Mouse (Mus musculus) embryo, embryonic 10 days (tissue): ENCODE measurements at regions not wholly inside any gene's neighbourhood (a gene's known extent, or its start where the extent isn't known, plus 50 kb on each side); places are given as distances from the start of the nearest gene placed in this dataset.
A peak's percentile ranks its signal among the peaks of the same experiment; 100 is the strongest.

Experiments
- DNase-seq: peaks from one replicate; pipeline ENCODE4 v3.0.0-alpha.2; 2015; ENCODE audit warnings: low spot score

DNA sequence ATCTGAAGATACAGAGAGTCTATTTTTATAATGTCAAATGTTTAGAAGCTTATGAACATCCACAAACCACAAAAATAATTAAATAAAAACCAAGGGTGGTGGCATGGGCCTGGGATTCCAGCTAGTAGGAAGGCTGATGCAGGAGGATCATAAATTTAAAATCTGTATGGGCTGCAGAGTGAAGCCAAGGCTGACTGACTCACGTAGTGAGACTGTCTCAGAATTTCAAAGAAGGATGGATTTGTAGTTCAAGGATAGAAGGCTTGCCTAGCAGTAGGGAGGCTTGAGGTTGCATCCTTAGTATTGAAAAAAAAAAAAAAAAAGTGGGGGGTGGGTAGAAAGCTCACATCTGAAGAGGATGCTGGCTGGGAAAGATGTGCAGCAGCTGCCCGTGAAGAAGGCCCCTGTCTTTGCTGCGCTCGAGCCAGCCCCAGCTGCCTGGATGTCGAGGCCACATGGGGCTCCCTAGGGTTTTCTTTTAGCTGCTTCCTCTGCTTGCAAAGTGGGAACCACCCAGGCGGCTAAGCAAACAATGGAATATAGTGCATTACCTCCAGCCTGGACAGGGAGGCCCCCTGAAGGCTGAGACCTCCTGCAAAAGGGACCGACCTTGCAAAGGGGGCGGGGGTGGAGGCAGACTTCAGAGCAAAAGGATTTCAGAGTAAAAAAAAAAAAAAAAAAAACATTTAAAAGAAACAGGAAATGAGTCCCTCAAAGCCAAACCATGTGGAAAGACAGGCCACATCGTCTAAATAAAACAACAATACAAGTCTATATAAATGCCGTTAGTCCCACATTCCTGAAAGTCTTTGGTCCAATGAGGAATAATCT lies 101.3 kb downstream of the Tmco5 start:
- DNase-seq = peak; percentile 76

- peak; percentile 31 for DNase-seq
Observed at GRCm38 (mm10) chr2:116980692-116981091, 102.2 kb downstream of the Tmco5 start.

DNA sequence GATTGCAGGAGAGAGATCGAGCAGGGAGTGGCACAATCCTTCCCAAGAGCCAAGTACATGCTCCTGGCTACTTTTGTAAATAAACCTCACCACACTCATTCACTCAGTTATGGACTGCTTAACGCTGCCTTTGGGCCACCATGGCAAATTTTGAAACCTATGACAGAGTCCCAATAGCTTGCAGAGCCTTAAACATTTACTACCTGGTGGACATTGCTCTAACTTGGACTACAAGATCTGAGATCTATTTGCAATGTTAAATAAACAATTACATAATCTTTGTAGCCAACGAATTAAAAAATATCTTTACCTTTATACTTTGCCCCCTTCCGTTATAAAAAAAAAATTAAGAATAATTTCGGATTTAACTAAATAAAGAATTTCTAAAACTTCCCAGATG lies 104.9 kb downstream of the Tmco5 start:
- DNase-seq = no peak

DNA sequence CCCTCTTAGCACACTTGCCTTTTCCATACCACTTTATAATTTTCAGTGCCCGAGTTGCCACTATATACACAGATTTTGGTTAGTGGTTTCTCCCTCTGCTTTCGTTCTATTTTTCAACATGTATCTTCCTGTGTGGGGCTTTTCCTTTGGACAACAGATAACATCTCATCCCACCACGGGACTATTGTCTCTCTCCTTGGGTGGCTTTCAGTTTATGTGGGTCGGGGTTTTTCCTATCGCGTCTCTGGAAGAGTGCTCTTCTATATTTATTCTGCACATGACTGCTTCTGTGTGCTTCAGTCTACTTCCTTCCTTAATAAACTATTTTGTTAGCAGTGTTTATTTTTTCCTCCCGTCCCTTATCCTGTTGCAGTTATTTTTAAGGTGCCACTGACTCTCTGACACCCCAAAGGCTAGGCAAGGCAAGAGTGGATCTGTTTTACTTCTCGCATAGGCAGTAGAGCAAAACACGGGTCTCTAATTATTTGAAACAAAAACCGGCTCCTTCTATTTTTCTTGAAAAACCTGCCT lies 105.4 kb downstream of the Tmco5 start:
- no peak for DNase-seq

- DNase-seq = no peak
Observed at GRCm38 (mm10) chr2:116984597-116984996, 106.1 kb downstream of the Tmco5 start.

DNA sequence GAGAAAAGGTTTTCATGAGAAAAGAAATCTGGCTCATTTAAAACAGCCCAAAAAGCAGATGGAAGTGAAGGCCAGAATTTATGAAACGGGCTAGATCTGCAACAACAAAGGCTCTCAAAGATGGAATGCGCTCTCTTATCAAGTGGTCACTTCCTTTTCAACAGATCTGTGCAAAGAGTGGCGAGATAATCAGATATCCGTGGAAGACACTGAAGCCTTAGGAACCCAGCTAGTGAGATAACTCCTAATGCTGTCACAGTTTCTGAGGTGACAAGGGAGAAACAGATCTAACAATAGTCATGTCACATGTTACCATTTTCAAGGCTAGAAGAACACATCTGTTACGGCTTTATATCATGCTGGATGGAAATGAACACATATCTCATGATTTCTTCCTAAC lies 107.1 kb downstream of the Tmco5 start:
- DNase-seq = no peak

GRCm38 (mm10) chr2:116988953-116989674 lies 110.6 kb downstream of the Tmco5 start:
- no peak for DNase-seq

DNA sequence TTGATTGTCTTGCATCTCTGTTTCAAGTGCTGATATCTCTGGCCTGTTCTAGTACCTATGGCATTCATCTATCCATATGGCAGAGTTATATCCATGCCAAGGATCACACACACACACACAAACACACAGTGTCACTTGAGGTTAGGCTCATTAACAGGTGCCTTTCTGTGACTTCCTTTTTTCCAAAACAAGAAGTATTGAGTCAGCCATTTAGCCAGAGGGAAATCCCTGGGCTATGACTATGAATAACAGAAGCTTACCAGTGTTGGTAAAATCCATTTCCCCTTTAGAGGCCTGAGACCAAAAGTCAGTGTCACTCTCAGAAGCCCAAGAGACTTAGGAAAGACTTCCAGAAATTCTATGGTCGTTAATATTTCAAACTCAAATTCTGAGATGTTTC lies 111.6 kb downstream of the Tmco5 start:
- DNase-seq = no peak

DNA sequence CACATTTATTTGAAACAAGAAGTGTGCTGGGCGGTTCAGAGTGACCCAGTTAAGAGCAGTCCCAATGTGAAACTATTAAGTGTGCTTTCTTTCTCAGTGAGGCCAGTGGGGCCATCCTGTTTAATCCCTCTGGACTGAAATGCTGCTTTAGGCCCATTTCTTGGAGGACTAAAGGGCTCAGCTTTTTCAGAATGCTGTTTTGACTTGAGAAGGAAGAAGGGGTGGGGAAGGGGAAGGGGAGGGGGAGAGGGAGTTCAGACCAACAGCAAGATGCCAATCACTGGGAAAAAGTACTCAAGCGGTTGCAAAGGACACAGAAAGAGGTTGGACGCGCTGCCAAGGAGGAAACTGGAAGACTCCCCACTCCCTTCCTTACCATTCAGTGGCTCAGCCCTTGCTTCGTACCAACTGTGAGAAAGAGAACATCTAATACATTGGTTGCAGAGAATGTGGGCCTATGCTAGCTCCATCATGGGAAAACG lies 113.1 kb downstream of the Tmco5 start:
- DNase-seq = no peak

DNA sequence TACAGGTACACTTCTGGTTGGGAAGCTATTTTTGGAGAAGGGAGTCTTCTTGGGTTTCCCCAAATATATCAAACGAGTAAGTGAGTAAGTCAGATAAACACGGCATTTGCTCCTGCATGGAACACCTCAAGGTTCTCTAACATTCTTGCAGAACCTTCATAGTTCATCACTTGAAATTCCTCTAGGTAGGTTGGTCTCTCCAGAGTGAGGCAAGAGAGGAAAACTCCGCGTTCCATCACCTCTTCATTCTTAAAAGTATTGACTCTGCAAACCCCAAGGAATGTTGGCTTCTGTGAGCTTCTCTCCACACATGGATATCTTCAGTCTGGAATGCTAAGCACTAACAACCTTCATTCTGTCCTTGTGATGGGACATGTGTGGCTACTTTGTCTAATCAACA lies 115.2 kb downstream of the Tmco5 start:
- DNase-seq = no peak

GRCm38 (mm10) chr2:116996302-116996701 lies 117.8 kb downstream of the Tmco5 start:
- no peak for DNase-seq

- DNase-seq = peak; percentile 13
Observed at GRCm38 (mm10) chr2:116998822-116999221, 120.3 kb downstream of the Tmco5 start.

GRCm38 (mm10) chr2:116999592-116999991 lies 121.1 kb downstream of the Tmco5 start:
- no peak for DNase-seq

- no peak for DNase-seq
Observed at GRCm38 (mm10) chr2:117003976-117004375, 117.2 kb upstream of the Spred1 start.

DNA sequence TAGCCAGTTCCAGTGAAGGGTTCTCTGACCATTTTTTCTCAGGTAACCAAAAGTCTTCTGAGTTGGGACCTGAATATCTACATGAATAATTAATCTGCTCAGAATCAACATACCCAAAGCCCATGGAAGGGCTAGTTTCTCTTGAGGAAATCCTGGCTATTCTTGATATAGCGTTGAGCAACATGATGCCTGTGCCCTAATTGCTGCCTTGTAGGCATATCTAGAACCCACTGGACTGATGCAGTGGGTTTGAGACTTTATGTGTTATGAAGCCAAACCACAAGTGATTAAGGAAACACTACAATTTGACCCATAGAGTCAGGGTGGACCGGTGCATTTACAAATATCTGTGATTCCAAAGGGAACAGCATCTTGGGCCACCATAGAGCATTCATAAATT lies 114.3 kb upstream of the Spred1 start:
- no peak for DNase-seq

DNA sequence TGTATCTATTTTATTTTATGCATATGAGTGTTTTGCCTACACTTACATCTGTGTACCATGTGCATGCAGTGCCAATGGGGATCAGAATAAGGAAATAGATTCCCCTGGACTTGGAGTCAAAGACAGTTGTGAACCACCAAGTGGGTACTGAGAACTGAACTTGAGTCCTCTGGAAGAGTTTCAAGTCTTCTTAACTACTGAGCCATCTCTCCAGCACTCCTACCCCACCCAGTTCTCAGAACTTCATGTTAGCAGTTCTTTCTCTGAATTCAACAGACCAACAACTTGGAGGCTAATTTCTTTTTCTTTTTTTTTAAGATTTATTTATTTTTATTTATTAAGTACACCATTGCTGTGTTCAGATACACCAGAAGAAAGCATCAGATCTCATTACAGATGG lies 112.3 kb upstream of the Spred1 start:
- no peak for DNase-seq

GRCm38 (mm10) chr2:117010001-117010400 lies 111.2 kb upstream of the Spred1 start:
- DNase-seq = no peak

GRCm38 (mm10) chr2:117010942-117011341 lies 110.2 kb upstream of the Spred1 start:
- DNase-seq = no peak

GRCm38 (mm10) chr2:117017921-117018651 lies 103.1 kb upstream of the Spred1 start:
- peak; percentile 17 for DNase-seq

DNA sequence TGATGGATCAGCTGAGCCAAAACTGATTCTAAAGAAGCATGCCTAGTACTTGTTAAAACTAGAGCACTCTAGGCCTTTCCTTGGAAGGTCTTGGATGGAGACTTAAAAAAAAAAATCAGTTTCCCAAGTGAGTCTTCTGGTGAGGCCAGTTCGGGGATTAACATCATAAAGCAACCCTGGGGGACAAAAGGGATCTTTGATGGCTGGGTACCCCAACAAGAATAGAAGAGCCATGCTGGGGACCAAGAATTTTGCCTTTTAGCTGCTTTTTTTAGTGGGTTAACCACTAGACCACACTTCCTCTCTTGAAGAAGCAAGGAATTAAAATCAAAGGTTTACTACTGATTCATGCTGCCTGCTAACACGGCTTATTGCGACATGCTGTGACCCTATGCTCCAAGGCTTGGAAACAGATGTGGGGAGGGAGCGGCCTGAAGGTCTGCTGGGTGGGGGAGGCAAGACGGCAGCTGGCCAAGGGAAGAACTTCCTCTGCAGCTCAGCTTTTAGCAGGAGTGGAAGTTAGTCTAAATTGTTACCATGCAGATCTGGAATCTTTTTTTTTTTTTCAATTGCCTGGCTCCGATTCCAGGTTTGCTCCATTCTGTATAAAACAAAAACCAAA lies 102.1 kb upstream of the Spred1 start:
- peak; percentile 79 for DNase-seq

DNA sequence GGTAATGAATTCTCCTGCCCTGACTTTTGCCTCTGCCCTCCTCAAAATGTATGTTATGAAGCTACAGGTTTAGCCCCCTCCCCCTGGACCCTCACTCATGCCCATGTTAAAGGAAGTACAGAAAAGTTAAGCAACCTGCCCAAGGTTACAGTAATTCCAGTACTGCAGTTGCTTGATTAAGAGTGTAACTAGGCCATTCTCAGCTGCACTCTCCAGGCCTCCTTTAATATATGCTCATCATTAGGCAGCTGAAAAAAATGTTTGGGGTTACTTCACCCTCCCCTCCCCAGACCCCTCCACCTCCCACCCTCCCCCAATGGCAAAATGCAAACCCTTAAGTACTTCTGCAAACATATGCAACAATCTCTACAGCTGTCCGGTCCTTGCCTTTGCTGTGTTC lies 101.6 kb upstream of the Spred1 start:
- no peak for DNase-seq

GRCm38 (mm10) chr2:117021787-117022186 lies 99.4 kb upstream of the Spred1 start:
- no peak for DNase-seq
